Mouse (Mus musculus) kidney, embryonic 16.5 days (tissue): ENCODE measurements around the gene Phf20. TPM values are rescaled to one million over a fixed set of nuclear protein-coding genes. Genes with fewer than 3 reads are reported as not detected.

ENCODE experiments used
- ATAC-seq: fragments of 200-750 bp; cut with Nextera tagmentation; 2 replicates; pipeline ENCODE4 v1.8.0; 2017; ENCODE audit warnings: moderate TSS enrichment; ENCODE audit not compliant: low FRiP score, low TSS enrichment
- H3K27ac ChIP-seq: fragments of 300-500 bp; sonication (generic); 2 replicates; pipeline ENCODE4 v1.5.1; 2014; ENCODE audit warnings: low read length
- H3K27me3 ChIP-seq: fragments of 300-500 bp; sonication (generic); 2 replicates; pipeline ENCODE4 v1.6.1; 2014; ENCODE audit warnings: low read length, control low read depth, mixed read lengths; ENCODE audit not compliant: insufficient read depth
- H3K36me3 ChIP-seq: fragments of 300-500 bp; sonication (generic); 2 replicates; pipeline ENCODE4 v1.6.1; 2014; ENCODE audit warnings: low read length, control low read depth, mixed read lengths; ENCODE audit not compliant: insufficient read depth
- H3K4me1 ChIP-seq: fragments of 300-500 bp; sonication (generic); 2 replicates; pipeline ENCODE4 v1.6.1; 2014; ENCODE audit warnings: low read length, control low read depth, mixed read lengths; ENCODE audit not compliant: insufficient read depth
- H3K4me2 ChIP-seq: fragments of 300-500 bp; sonication (generic); replicated peaks from 2 replicates; pipeline ENCODE4 v1.6.1; 2014; ENCODE audit warnings: low read depth, low read length
- H3K4me3 ChIP-seq: fragments of 300-500 bp; sonication (generic); 2 replicates; pipeline ENCODE4 v1.5.1; 2014; ENCODE audit warnings: mild to moderate bottlenecking, low read length
- H3K9ac ChIP-seq: fragments of 300-500 bp; sonication (generic); replicated peaks from 2 replicates; pipeline ENCODE4 v1.6.1; 2014; ENCODE audit warnings: low read length
- H3K9me3 ChIP-seq: fragments of 300-500 bp; sonication (generic); 2 replicates; pipeline ENCODE4 v1.6.1; 2016; ENCODE audit warnings: low read length, control low read depth
- WGBS: fragments of 180-500 bp; shearing (Covaris S2); extraction: QIAGEN DNeasy Blood & Tissue Kit; methylation state at CpG from one replicate; pipeline ENCODE4 v1.1.7; 2014; 5-methylcytosine and 5-hydroxymethylcytosine counted together
- polyA plus RNA-seq: library from polyadenylated mRNA; unstranded; fragments of >200 nt; fragmentation: Nextera tagmentation; extraction: Ambion mirVana; gene quantifications from 2 replicates; pipeline ENCODE4 v1.2.1, GENCODE M21; 2015

The Phf20 gene
- polyA plus RNA-seq, 1 experiment from 2014 or later: 68.2 TPM

DNA sequence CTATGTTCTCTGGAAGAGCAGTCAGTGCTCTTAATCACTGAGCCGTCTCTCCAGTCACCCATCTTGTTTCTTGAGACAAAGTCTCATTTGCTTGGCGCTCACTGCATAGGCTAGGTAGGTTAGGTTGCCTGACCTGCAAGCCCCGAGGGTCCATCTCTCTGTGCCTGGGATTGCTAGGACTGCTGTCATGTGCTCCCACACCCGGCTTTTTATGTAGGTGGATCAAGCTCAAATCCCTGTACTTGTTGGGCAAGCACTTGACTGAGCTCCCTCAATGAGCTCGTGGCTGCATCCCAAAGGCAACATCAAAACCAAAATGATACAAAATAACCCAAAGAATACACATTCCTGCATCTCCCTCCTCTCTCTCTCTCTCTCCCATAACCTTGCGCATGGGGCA lies 125.3 kb downstream of the Phf20 start:
- no peak overlapping the region for H3K4me2 ChIP-seq
- 92% methylated on average over 6 of the region's 6 CpGs for WGBS

DNA sequence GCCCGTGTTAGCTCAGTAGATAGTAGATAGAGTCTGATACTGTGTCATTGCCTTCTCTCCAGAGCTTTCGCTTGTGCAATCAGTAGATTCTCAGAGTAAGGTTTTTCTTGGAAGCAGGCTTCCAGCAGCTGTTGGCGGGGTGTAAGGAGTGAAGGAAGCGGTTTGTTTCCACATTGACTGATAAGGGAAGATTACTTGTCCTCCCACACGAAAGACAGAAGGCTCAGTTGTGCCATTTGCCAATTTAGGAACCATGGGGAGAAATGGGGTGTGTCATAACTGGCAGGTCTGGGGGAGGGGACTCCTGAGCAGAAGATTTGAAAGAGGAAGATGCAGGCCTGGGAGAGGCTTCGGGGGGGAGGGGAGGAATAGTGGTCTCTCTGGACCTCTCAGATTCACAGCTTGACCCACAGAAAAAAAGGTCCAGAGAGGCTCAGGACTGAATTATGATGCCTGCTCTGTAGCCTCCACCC lies 127.9 kb downstream of the Phf20 start:
- no peaks in the 10 kb centered on the region for H3K27me3 ChIP-seq
- peak; percentile 70; the same call in 1 of the 2 replicates for ATAC-seq
- H3K36me3 ChIP-seq: no peaks in the 10 kb centered on the region
- no peaks in the 10 kb centered on the region for H3K9me3 ChIP-seq
- 23% methylated on average over 6 of the region's 6 CpGs for WGBS
- H3K9ac ChIP-seq: no peak overlapping the region; the same call in none of the 2 replicates
- H3K4me3 ChIP-seq: no peak overlapping the region
- peak overlapping the region; percentile 67 for H3K27ac ChIP-seq
- peak overlapping the region; percentile 30 for H3K4me2 ChIP-seq
- peaks cover 14% of the 10 kb centered on the region for H3K4me1 ChIP-seq

More for the DNA sequence above, 125.3 kb downstream of the Phf20 start:
- H3K27me3 ChIP-seq: no peaks in the 10 kb centered on the region
- no peak overlapping the region for H3K4me3 ChIP-seq
- ATAC-seq: no peak
- no peaks in the 10 kb centered on the region for H3K36me3 ChIP-seq
- H3K9me3 ChIP-seq: no peaks in the 10 kb centered on the region
- H3K9ac ChIP-seq: no peak overlapping the region
- H3K27ac ChIP-seq: no peak overlapping the region
- H3K4me1 ChIP-seq: peaks cover 14% of the 10 kb centered on the region

GRCm38 (mm10) chr2:156324681-156325080 lies 128.4 kb downstream of the Phf20 start:
- no peaks in the 10 kb centered on the region for H3K27me3 ChIP-seq
- no peak overlapping the region for H3K4me3 ChIP-seq
- 11% methylated on average over 5 of the region's 5 CpGs for WGBS
- H3K9me3 ChIP-seq: no peaks in the 10 kb centered on the region
- no peaks in the 10 kb centered on the region for H3K36me3 ChIP-seq
- peak; percentile 86 for ATAC-seq
- peak overlapping the region; percentile 67 for H3K27ac ChIP-seq
- peaks cover 14% of the 10 kb centered on the region for H3K4me1 ChIP-seq
- H3K9ac ChIP-seq: no peak overlapping the region; the same call in 1 of the 2 replicates
- peak overlapping the region; percentile 30 for H3K4me2 ChIP-seq

DNA sequence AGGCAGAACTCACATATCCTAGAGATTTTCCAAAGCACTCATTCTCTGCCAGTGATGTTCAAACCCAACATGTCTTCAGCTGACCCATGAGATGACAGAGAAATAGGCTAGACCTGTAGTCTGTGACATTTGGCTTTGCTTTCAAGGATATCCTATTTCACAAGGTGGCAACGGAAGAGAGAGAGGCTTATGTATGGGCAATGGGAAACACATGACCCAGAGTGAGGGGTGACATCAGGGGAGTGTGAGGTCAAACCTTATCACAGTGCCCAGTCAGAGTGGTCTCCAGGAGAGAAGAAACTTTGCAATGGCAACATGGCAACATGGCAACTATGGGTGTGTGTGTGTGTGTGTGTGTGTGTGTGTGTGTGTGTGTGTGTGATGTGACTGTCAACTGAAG lies 134.4 kb downstream of the Phf20 start:
- Histone ChIP-seq H3K36me3 (no peaks in the 10 kb centered on the region), H3K4me2 (no peak overlapping the region), H3K27me3 (no peaks in the 10 kb centered on the region), H3K4me1 (no peaks in the 10 kb centered on the region), H3K9me3 (no peaks in the 10 kb centered on the region), H3K9ac (no peak overlapping the region), H3K4me3 (no peak overlapping the region), H3K27ac (no peak overlapping the region)
- ATAC-seq: no peak
- 43% methylated on average over 1 of the region's 1 CpGs for WGBS

DNA sequence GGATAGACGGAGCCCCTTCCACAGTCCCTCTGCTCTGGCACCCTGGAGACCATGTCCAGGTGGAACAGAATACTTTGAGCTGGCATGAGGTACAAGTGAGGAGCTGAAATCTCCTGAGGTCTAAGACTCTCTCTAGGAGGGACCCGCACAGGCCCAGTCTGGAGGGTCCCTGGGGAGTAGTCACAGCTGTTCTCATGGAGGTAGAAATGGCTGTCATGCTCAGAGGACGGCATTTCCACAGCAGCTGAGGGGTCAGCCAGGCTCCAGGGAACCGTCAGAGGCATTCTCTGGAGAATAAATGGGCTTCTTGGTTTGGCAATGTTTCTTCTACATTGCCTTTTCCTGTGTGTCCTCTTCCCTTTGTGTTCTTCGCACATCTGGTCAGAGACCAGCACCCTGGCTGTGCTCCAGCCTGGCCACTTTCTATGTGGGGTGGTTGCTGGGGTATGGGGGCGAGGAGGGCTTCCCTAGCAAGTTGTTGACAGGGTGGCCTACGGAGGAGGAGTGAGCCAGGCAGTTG lies 135.2 kb downstream of the Phf20 start:
- no peak overlapping the region for H3K9ac ChIP-seq
- no peak for ATAC-seq
- H3K9me3 ChIP-seq: no peaks in the 10 kb centered on the region
- H3K27me3 ChIP-seq: no peaks in the 10 kb centered on the region
- no peak overlapping the region for H3K4me3 ChIP-seq
- WGBS: 73% methylated on average over 7 of the region's 7 CpGs
- no peak overlapping the region for H3K4me2 ChIP-seq
- no peaks in the 10 kb centered on the region for H3K4me1 ChIP-seq
- no peak overlapping the region for H3K27ac ChIP-seq
- no peaks in the 10 kb centered on the region for H3K36me3 ChIP-seq

DNA sequence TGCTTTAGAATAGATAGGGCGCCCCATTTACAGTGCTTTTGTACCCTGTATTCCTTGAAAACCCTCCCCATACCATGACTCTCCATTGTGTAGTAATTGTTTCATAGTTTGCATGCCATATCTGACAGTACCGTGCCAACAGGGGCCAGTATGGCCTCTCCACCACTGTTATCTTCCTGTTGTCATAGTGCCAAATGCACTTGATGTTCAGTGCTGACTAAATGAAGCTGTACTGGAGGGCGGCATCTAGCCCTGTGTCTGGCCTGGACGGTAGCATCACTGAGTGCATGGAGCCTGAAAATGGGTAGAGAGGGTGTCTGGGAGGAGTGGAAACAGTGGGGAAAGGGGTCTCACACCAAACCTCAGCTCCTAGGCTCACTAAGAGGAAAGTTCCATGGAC lies 143.8 kb downstream of the Phf20 start:
- Histone ChIP-seq H3K4me1 (no peaks in the 10 kb centered on the region), H3K27ac (no peak overlapping the region), H3K9ac (no peak overlapping the region), H3K4me3 (no peak overlapping the region), H3K4me2 (no peak overlapping the region), H3K9me3 (no peaks in the 10 kb centered on the region), H3K36me3 (no peaks in the 10 kb centered on the region), H3K27me3 (no peaks in the 10 kb centered on the region)
- WGBS: 88% methylated on average over 4 of the region's 4 CpGs
- ATAC-seq: no peak

GRCm38 (mm10) chr2:156344775-156345532 lies 148.7 kb downstream of the Phf20 start:
- no peaks in the 10 kb centered on the region for H3K27me3 ChIP-seq
- no peak overlapping the region for H3K9ac ChIP-seq
- no peaks in the 10 kb centered on the region for H3K4me1 ChIP-seq
- ATAC-seq: no peak
- H3K4me2 ChIP-seq: no peak overlapping the region
- no peaks in the 10 kb centered on the region for H3K36me3 ChIP-seq
- H3K9me3 ChIP-seq: no peaks in the 10 kb centered on the region
- WGBS: 61% methylated on average over 12 of the region's 12 CpGs
- no peak overlapping the region for H3K4me3 ChIP-seq
- no peak overlapping the region for H3K27ac ChIP-seq

DNA sequence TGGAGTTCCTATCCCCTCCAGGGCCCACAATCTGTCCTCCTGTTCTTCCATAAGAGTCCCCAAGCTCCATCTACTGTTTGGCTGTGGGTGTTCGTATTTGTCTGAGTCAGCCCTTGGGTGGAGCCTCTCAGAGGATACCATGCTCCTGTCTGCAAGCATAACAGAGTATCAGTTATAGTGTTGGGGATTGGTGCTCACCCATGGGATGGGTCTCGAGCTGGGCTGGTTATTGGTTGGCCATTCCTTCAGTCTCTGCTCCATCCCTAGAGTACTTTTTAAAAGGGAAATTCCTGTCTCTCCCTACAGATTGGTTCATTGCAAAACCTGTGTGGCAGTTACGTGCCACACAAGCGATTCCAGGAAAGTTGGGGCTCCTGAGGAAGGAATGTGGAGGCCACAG lies 152.5 kb downstream of the Phf20 start:
- 73% methylated on average over 4 of the region's 4 CpGs for WGBS
- no peak overlapping the region for H3K4me3 ChIP-seq

GRCm38 (mm10) chr2:156349286-156349848 lies 153.1 kb downstream of the Phf20 start:
- Histone ChIP-seq H3K9ac (no peak overlapping the region), H3K27me3 (no peaks in the 10 kb centered on the region), H3K9me3 (no peaks in the 10 kb centered on the region), H3K36me3 (no peaks in the 10 kb centered on the region), H3K4me3 (no peak overlapping the region), H3K4me2 (no peak overlapping the region), H3K27ac (no peak overlapping the region), H3K4me1 (no peaks in the 10 kb centered on the region)
- no peak for ATAC-seq
- WGBS: 86% methylated on average over 4 of the region's 4 CpGs

More for the DNA sequence above, 152.5 kb downstream of the Phf20 start:
- Histone ChIP-seq H3K27me3 (no peaks in the 10 kb centered on the region), H3K9ac (no peak overlapping the region), H3K4me2 (no peak overlapping the region), H3K4me1 (no peaks in the 10 kb centered on the region), H3K27ac (no peak overlapping the region), H3K9me3 (no peaks in the 10 kb centered on the region), H3K36me3 (no peaks in the 10 kb centered on the region)
- no peak for ATAC-seq

GRCm38 (mm10) chr2:156351243-156351642 lies 155.0 kb downstream of the Phf20 start:
- Histone ChIP-seq H3K27ac (no peak overlapping the region), H3K36me3 (no peaks in the 10 kb centered on the region), H3K9me3 (no peaks in the 10 kb centered on the region), H3K4me1 (0 out of 2 replicates have a peak, but pooled peaks cover 4% of the 10 kb centered on the region), H3K9ac (no peak overlapping the region), H3K4me3 (no peak overlapping the region), H3K27me3 (no peaks in the 10 kb centered on the region), H3K4me2 (no peak overlapping the region)
- no peak for ATAC-seq
- 80% methylated on average over 7 of the region's 7 CpGs for WGBS
